Mouse (Mus musculus): ENCODE data around the gene Rbks. TPM values are rescaled to one million over a fixed set of nuclear protein-coding genes. Genes with fewer than 3 reads are reported as not detected.

The Rbks gene
- polyA plus RNA-seq, 1 experiment: 4.2 TPM

- Histone ChIP-seq H3K4me1 (ENCODE audit: control insufficient read depth, insufficient read depth, low read length) (no peaks in the 10 kb centered on the region; the same call in 1 of the 2 replicates), H3K4me3 (ENCODE audit: insufficient read depth, low read length) (no peak overlapping the region), H3K27ac (ENCODE audit: insufficient read depth, low read length) (no peak overlapping the region)
- TF ChIP-seq POLR2A (IDR thresholded peaks at IDR 0.05; ENCODE audit: extremely low read depth, insufficient read depth, low read length) (no peak), CTCF (IDR thresholded peaks at IDR 0.05; ENCODE audit: extremely low read depth, insufficient read depth, low read length) (no peak)
These were observed 115.5 kb downstream of the Rbks start for GRCm38 (mm10) chr5:31581932-31582331.

GRCm38 (mm10) chr5:31581263-31581662 lies 116.2 kb downstream of the Rbks start:
- Histone ChIP-seq H3K4me1 (ENCODE audit: control insufficient read depth, insufficient read depth, low read length) (no peaks in the 10 kb centered on the region; the same call in 1 of the 2 replicates), H3K27ac (ENCODE audit: insufficient read depth, low read length) (no peak overlapping the region), H3K4me3 (ENCODE audit: insufficient read depth, low read length) (no peak overlapping the region)
- TF ChIP-seq POLR2A (IDR thresholded peaks at IDR 0.05; ENCODE audit: extremely low read depth, insufficient read depth, low read length) (no peak), CTCF (IDR thresholded peaks at IDR 0.05; ENCODE audit: extremely low read depth, insufficient read depth, low read length) (no peak)

DNA sequence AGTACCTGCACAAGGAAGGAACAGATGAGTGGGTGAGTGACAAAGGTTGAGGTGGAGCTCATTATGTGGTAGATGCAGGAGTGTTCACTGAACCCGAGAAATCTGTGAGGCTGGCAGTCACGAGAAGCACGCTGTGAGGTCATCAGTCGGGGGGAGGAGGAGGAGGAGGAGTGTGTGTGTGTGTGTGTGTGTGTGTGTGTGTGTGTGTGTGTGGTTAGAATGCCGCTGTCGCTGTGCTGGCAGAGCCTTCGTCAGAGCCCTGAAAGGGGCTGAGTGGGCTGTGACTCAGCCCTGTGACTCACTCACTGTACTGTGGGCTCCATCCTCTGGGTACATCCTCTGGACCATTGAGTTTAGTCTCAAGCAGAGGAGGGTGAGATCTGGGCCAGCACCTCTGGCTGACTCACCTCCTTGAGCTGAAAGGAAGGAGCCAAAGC lies 120.9 kb downstream of the Rbks start:
- Histone ChIP-seq H3K4me3 (ENCODE audit: insufficient read depth, low read length) (no peak overlapping the region), H3K4me1 (ENCODE audit: control insufficient read depth, insufficient read depth, low read length) (peaks cover 3% of the 10 kb centered on the region; the same call in 1 of the 2 replicates), H3K27ac (ENCODE audit: insufficient read depth, low read length) (no peak overlapping the region)
- TF ChIP-seq CTCF (IDR thresholded peaks at IDR 0.05; ENCODE audit: extremely low read depth, insufficient read depth, low read length) (no peak), POLR2A (IDR thresholded peaks at IDR 0.05; ENCODE audit: extremely low read depth, insufficient read depth, low read length) (no peak)

Other genes starting within 250 kb of the Rbks start
- 41.5 and 47.0 TPM in 2 replicates for gene Zfp512, start 245.2 kb downstream of the Rbks start, polyA plus RNA-seq (2012; rRNA removed)
- not detected in 2 replicates for gene 4930548H24Rik, start 211.9 kb downstream of the Rbks start, polyA plus RNA-seq (2012; rRNA removed)
- 21.1 and 22.2 TPM in 2 replicates for gene Gpn1, start 202.9 kb downstream of the Rbks start, polyA plus RNA-seq (2012; rRNA removed)
- gene Slc4a1ap, start 170.6 kb downstream of the Rbks start, polyA plus RNA-seq (2012; rRNA removed): 26.0 and 26.9 TPM in 2 replicates
- gene Supt7l, start 169.8 kb downstream of the Rbks start, polyA plus RNA-seq (2012; rRNA removed): 14.2 and 15.5 TPM in 2 replicates
- gene Mrpl33, start 100.7 kb downstream of the Rbks start, polyA plus RNA-seq (2012; rRNA removed): 108 and 111 TPM in 2 replicates
- gene Babam2, start 57 bp upstream of the Rbks start, polyA plus RNA-seq (2012; rRNA removed): 49.1 and 52.8 TPM in 2 replicates